Mouse (Mus musculus) T-cell, adult 2 months (primary cell): Measurements from ENCODE around the gene Hoxa5.

ENCODE experiments used
- DNase-seq: peaks from one replicate; pipeline ENCODE4 v3.0.0; 2022; ENCODE audit warnings: low spot score

The Hoxa5 gene

GRCm38 (mm10) chr6:52240389-52241000, 36.1 kb upstream of the Hoxa5 start, which contains the start of gene Hoxa10:
Hoxa10 (minus strand) TSS chr6:52240854.
- DNase-seq, result peak; percentile 76

GRCm38 (mm10) chr6:52239625-52240388, 35.4 kb upstream of the Hoxa5 start:
- no peak for DNase-seq

GRCm38 (mm10) chr6:52238976-52239375, 34.6 kb upstream of the Hoxa5 start:
- no peak for DNase-seq

- no peak for DNase-seq
Measured at GRCm38 (mm10) chr6:52238155-52238545, 33.8 kb upstream of the Hoxa5 start.

- DNase-seq, result no peak
Measured at GRCm38 (mm10) chr6:52237346-52238154, 33.2 kb upstream of the Hoxa5 start.

GRCm38 (mm10) chr6:52236806-52237205, 32.4 kb upstream of the Hoxa5 start:
- no peak for DNase-seq

- no peak for DNase-seq
Measured at GRCm38 (mm10) chr6:52235866-52236265, 31.5 kb upstream of the Hoxa5 start.

- no peak for DNase-seq
Measured at GRCm38 (mm10) chr6:52235267-52235666, 30.9 kb upstream of the Hoxa5 start.

GRCm38 (mm10) chr6:52234428-52235140, 30.2 kb upstream of the Hoxa5 start:
- no peak for DNase-seq

- DNase-seq, result no peak
Measured at GRCm38 (mm10) chr6:52233546-52234427, 29.4 kb upstream of the Hoxa5 start.

GRCm38 (mm10) chr6:52232984-52233545, 28.7 kb upstream of the Hoxa5 start:
- DNase-seq, result no peak

- no peak for DNase-seq
Measured at GRCm38 (mm10) chr6:52232568-52232965, 28.2 kb upstream of the Hoxa5 start.

- no peak for DNase-seq
Measured at GRCm38 (mm10) chr6:52231885-52232567, 27.6 kb upstream of the Hoxa5 start.

GRCm38 (mm10) chr6:52230516-52231165, 26.3 kb upstream of the Hoxa5 start, which contains the start of gene Hoxa9:
Hoxa9 (minus strand) TSS chr6:52231089.
- no peak for DNase-seq

GRCm38 (mm10) chr6:52229558-52230416, 25.4 kb upstream of the Hoxa5 start:
- no peak for DNase-seq

GRCm38 (mm10) chr6:52228475-52229465, 24.4 kb upstream of the Hoxa5 start:
- no peak for DNase-seq

GRCm38 (mm10) chr6:52227470-52228222, 23.3 kb upstream of the Hoxa5 start:
- no peak for DNase-seq
